Mouse (Mus musculus) MN1 (cell line): ENCODE measurements around the gene Mis18bp1.
"Not testable (repeated sequence)": the region's sequence is repeated elsewhere in the genome, so short reads cannot be mapped to it uniquely, and the experiment has no call there.

Source experiments
- DNase-seq: peaks from one replicate; pipeline ENCODE4 v3.0.0-alpha.2; 2016; ENCODE audit warnings: low spot score

The Mis18bp1 gene

GRCm38 (mm10) chr12:65172021-65172951 is at the start of gene Mis18bp1:
Gene Mis18bp1, minus strand, starts transcription at chr12:65172604.
- peak; percentile 98 for DNase-seq

- no peak for DNase-seq
Observed at GRCm38 (mm10) chr12:65216404-65216840, 44.0 kb upstream of the Mis18bp1 start.

- no peak for DNase-seq
Observed at GRCm38 (mm10) chr12:65206431-65206830, 34.0 kb upstream of the Mis18bp1 start.

GRCm38 (mm10) chr12:65201812-65202211 is 29.4 kb upstream of the Mis18bp1 start:
- no peak for DNase-seq

GRCm38 (mm10) chr12:65194003-65194530 is 21.7 kb upstream of the Mis18bp1 start:
- DNase-seq = no peak

GRCm38 (mm10) chr12:65189213-65189612 is 16.8 kb upstream of the Mis18bp1 start:
- DNase-seq = no peak

- DNase-seq = no peak
Observed at GRCm38 (mm10) chr12:65187365-65187764, 15.0 kb upstream of the Mis18bp1 start.

- no peak for DNase-seq
Observed at GRCm38 (mm10) chr12:65173736-65174135, 1.3 kb upstream of the Mis18bp1 start.

- not testable (repeated sequence) for DNase-seq
Observed at GRCm38 (mm10) chr12:65172959-65173358, 555 bp upstream of the Mis18bp1 start.

- not testable (repeated sequence) for DNase-seq
Observed at GRCm38 (mm10) chr12:65136121-65136520, 36.3 kb downstream of the Mis18bp1 start.

- DNase-seq = no peak
Observed at GRCm38 (mm10) chr12:65119451-65119850, 53.0 kb downstream of the Mis18bp1 start.

GRCm38 (mm10) chr12:65118968-65119367 is 53.4 kb downstream of the Mis18bp1 start:
- DNase-seq = no peak

GRCm38 (mm10) chr12:65114978-65115377 is 57.4 kb downstream of the Mis18bp1 start:
- DNase-seq = not testable (repeated sequence)

- no peak for DNase-seq
Observed at GRCm38 (mm10) chr12:65113925-65114324, 58.5 kb downstream of the Mis18bp1 start.

- DNase-seq = no peak
Observed at GRCm38 (mm10) chr12:65112811-65113210, 59.6 kb downstream of the Mis18bp1 start.

- no peak for DNase-seq
Observed at GRCm38 (mm10) chr12:65111503-65111902, 60.9 kb downstream of the Mis18bp1 start.

- DNase-seq = no peak
Observed at GRCm38 (mm10) chr12:65108746-65109145, 63.7 kb downstream of the Mis18bp1 start.
